Mouse (Mus musculus) hindbrain, embryonic 11.5 days (tissue): ENCODE measurements around the gene Zfp358. TPM values are rescaled to one million over a fixed set of nuclear protein-coding genes. Genes with fewer than 3 reads are reported as not detected.

ENCODE experiments used
- ATAC-seq: fragments of 200-750 bp; cut with Nextera tagmentation; 2 replicates; pipeline ENCODE4 v1.8.0; 2017; ENCODE audit warnings: mild to moderate bottlenecking, moderate TSS enrichment, moderate library complexity; ENCODE audit not compliant: low FRiP score
- DNase-seq: peaks from one replicate; pipeline ENCODE4 v3.0.0-alpha.2; 2015; ENCODE audit warnings: low spot score
- H3K27ac ChIP-seq: fragments of 300-500 bp; sonication (generic); 2 replicates; pipeline ENCODE4 v1.5.1; 2014; ENCODE audit warnings: mild to moderate bottlenecking, low read depth, low read length
- H3K27me3 ChIP-seq: fragments of 300-500 bp; sonication (generic); 2 replicates; pipeline ENCODE4 v1.6.1; 2014; ENCODE audit warnings: mild to moderate bottlenecking, low read length, moderate library complexity, mixed read lengths; ENCODE audit not compliant: control insufficient read depth, insufficient read depth
- H3K36me3 ChIP-seq: fragments of 300-500 bp; sonication (generic); 2 replicates; pipeline ENCODE4 v1.6.1; 2014; ENCODE audit warnings: mild to moderate bottlenecking, low read length, moderate library complexity, mixed read lengths; ENCODE audit not compliant: control insufficient read depth, insufficient read depth
- H3K4me1 ChIP-seq: fragments of 300-500 bp; sonication (generic); replicated peaks from 2 replicates; pipeline ENCODE4 v1.6.1; 2014; ENCODE audit warnings: low read length, mixed read lengths; ENCODE audit not compliant: control insufficient read depth, insufficient read depth
- H3K4me2 ChIP-seq: fragments of 300-500 bp; sonication (generic); replicated peaks from 2 replicates; pipeline ENCODE4 v1.6.1; 2014; ENCODE audit warnings: mild to moderate bottlenecking, low read depth, low read length
- H3K4me3 ChIP-seq: fragments of 300-500 bp; sonication (generic); 2 replicates; pipeline ENCODE4 v1.5.1; 2014; ENCODE audit warnings: low read depth, low read length
- H3K9ac ChIP-seq: fragments of 300-500 bp; sonication (generic); 2 replicates; pipeline ENCODE4 v1.6.1; 2014; ENCODE audit warnings: low read depth, low read length
- H3K9me3 ChIP-seq: fragments of 300-500 bp; sonication (generic); 2 replicates; pipeline ENCODE4 v1.6.1; 2016; ENCODE audit warnings: low read length; ENCODE audit not compliant: control insufficient read depth
- WGBS: fragments of 180-500 bp; shearing (Covaris S2); extraction: QIAGEN DNeasy Blood & Tissue Kit; methylation state at CpG from one replicate; pipeline ENCODE4 v1.1.7; 2014; 5-methylcytosine and 5-hydroxymethylcytosine counted together
- polyA plus RNA-seq: library from polyadenylated mRNA; unstranded; fragments of >200 nt; fragmentation: Nextera tagmentation; extraction: Ambion mirVana; gene quantifications from 2 replicates; pipeline ENCODE4 v1.2.1, GENCODE M21; 2014

The Zfp358 gene
- polyA plus RNA-seq, 1 experiment from 2014 or later = 39.3 TPM

DNA sequence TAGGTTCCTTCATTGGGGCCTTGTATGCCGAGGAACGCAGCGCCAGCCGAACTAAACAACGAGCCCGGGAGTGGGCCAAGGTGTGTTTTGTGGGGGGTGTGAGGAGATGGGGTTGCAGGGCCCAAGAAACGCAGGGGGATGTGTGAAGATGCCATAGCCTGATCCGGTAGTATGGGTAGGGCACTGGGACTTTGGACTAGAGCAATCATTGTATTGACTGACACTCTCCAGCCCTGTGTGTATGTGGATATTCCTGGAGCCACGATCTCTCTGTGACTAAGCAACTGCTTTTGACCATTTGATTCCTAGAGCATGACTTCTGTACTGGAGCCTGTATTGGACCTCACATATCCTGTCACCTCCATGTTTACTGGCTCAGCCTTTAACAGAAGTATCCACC lies 44.0 kb downstream of the Zfp358 start:
- H3K27me3 ChIP-seq = no peaks in the 10 kb centered on the region
- H3K4me1 ChIP-seq = no peaks in the 10 kb centered on the region
- 93% methylated on average over 9 of the region's 9 CpGs for WGBS
- H3K4me3 ChIP-seq = no peak overlapping the region
- no peak for ATAC-seq
- no peak overlapping the region for H3K27ac ChIP-seq
- H3K4me2 ChIP-seq = no peak overlapping the region
- no peaks in the 10 kb centered on the region for H3K9me3 ChIP-seq
- no peaks in the 10 kb centered on the region for H3K36me3 ChIP-seq
- DNase-seq = no peak
- no peak overlapping the region for H3K9ac ChIP-seq

GRCm38 (mm10) chr8:3537666-3538065 lies 44.7 kb downstream of the Zfp358 start:
- Histone ChIP-seq H3K9ac (no peak overlapping the region), H3K27ac (no peak overlapping the region), H3K4me2 (no peak overlapping the region), H3K9me3 (no peaks in the 10 kb centered on the region), H3K27me3 (no peaks in the 10 kb centered on the region), H3K36me3 (no peaks in the 10 kb centered on the region), H3K4me1 (no peaks in the 10 kb centered on the region), H3K4me3 (no peak overlapping the region)
- no peak for DNase-seq
- 95% methylated on average over 26 of the region's 26 CpGs for WGBS
- ATAC-seq = no peak

- ATAC-seq = no peak
- Histone ChIP-seq H3K9me3 (no peaks in the 10 kb centered on the region), H3K4me3 (no peak overlapping the region), H3K27ac (no peak overlapping the region), H3K4me2 (no peak overlapping the region), H3K9ac (no peak overlapping the region), H3K27me3 (no peaks in the 10 kb centered on the region), H3K4me1 (no peaks in the 10 kb centered on the region), H3K36me3 (no peaks in the 10 kb centered on the region)
- WGBS = 83% methylated on average over 7 of the region's 7 CpGs
- DNase-seq = no peak
Measured at GRCm38 (mm10) chr8:3539146-3539545, 46.2 kb downstream of the Zfp358 start.

DNA sequence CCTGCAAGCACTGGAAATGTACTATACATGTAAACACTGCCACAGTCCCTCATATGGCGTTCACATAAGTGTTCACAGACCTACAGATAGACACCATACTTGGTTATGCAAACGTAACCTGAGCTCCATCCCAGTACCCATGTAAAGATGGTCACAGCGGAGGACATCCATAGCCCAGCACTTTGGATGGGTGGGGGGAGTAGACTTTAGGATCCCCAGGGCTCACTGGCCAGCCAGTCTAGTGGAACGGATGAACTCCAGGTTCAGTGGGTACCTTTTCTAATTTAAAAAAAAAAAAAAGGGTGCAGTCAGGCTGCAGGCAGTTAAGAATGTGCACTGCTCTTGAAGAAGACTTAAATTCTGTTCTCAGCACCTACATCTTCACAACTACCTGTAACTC lies 47.1 kb downstream of the Zfp358 start:
- no peaks in the 10 kb centered on the region for H3K9me3 ChIP-seq
- DNase-seq (no peak), ATAC-seq (no peak)
- H3K4me3 ChIP-seq = no peak overlapping the region
- H3K4me1 ChIP-seq = no peaks in the 10 kb centered on the region
- H3K4me2 ChIP-seq = no peak overlapping the region
- H3K27ac ChIP-seq = no peak overlapping the region
- H3K9ac ChIP-seq = no peak overlapping the region
- WGBS = 86% methylated on average over 4 of the region's 4 CpGs
- H3K27me3 ChIP-seq = no peaks in the 10 kb centered on the region
- H3K36me3 ChIP-seq = no peaks in the 10 kb centered on the region

DNA sequence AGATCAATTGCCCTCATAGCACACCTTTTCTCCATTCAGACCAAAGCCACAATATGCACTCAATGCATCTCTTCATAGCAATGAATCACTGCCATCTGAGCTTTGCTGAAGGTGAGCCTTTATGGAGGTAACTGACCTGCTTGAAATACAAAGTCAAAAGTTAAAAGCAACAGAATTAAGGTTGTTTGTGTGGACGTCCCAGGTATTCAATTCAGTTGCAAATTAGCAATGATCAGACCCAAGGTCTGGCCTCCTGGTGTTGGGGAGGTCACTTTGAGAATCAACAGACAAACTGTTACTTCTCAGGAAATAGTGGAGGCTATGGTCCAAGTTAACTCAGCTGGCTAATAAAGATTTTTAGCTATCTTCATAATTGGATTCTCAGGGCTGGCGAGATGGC lies 53.6 kb downstream of the Zfp358 start:
- H3K27me3 ChIP-seq = no peaks in the 10 kb centered on the region
- H3K4me2 ChIP-seq = no peak overlapping the region
- H3K4me1 ChIP-seq = no peaks in the 10 kb centered on the region
- no peak overlapping the region for H3K27ac ChIP-seq
- no peaks in the 10 kb centered on the region for H3K9me3 ChIP-seq
- no peaks in the 10 kb centered on the region for H3K36me3 ChIP-seq
- no peak for ATAC-seq
- no peak for DNase-seq
- no peak overlapping the region for H3K4me3 ChIP-seq
- WGBS = 92% methylated on average over 2 of the region's 2 CpGs
- no peak overlapping the region for H3K9ac ChIP-seq

Other genes with a start within 250 kb of the Zfp358 start
- 41.1 and 49.3 TPM in 2 replicates for gene Insr, start 213.5 kb upstream of the Zfp358 start, polyA plus RNA-seq
- gene A430078G23Rik, start 139.7 kb upstream of the Zfp358 start, polyA plus RNA-seq = not detected in 2 replicates
- gene Arhgef18, start 100.1 kb upstream of the Zfp358 start, polyA plus RNA-seq = 9.2 and 10.9 TPM in 2 replicates
- gene Pex11g, start 25.5 kb upstream of the Zfp358 start, polyA plus RNA-seq = 2.4 and 3.1 TPM in 2 replicates
- gene Tex45, start 22.3 kb upstream of the Zfp358 start, polyA plus RNA-seq = not detected in 2 replicates
- 36.8 and 49.5 TPM in 2 replicates for gene Mcoln1, start 7.3 kb downstream of the Zfp358 start, polyA plus RNA-seq
- gene Pnpla6, start 22.2 kb downstream of the Zfp358 start, polyA plus RNA-seq = 17.4 and 19.9 TPM in 2 replicates
- gene C330021F23Rik, start 74.9 kb downstream of the Zfp358 start, polyA plus RNA-seq = 3.2 and 3.9 TPM in 2 replicates
- 13.3 and 15.3 TPM in 2 replicates for gene Camsap3, start 94.2 kb downstream of the Zfp358 start, polyA plus RNA-seq
- gene Xab2, start 128.2 kb downstream of the Zfp358 start, polyA plus RNA-seq = 47.5 and 58.1 TPM in 2 replicates
- 96.3 and 102 TPM in 2 replicates for gene Pet100, start 128.4 kb downstream of the Zfp358 start, polyA plus RNA-seq
- 0.31 and 0.33 TPM in 2 replicates for gene Pcp2, start 132.4 kb downstream of the Zfp358 start, polyA plus RNA-seq
- 23.6 and 24.9 TPM in 2 replicates for gene Stxbp2, start 137.8 kb downstream of the Zfp358 start, polyA plus RNA-seq
- 0.18 TPM in 1 of 2 replicates, not detected in the other for gene Retn, start 162.6 kb downstream of the Zfp358 start, polyA plus RNA-seq
- 0.19 TPM in 1 of 2 replicates, not detected in the other for gene Mcemp1, start 172.6 kb downstream of the Zfp358 start, polyA plus RNA-seq
- gene Fcor, start 179.2 kb downstream of the Zfp358 start, polyA plus RNA-seq = 7.2 and 8.1 TPM in 2 replicates
- 34.2 and 40.8 TPM in 2 replicates for gene Trappc5, start 183.2 kb downstream of the Zfp358 start, polyA plus RNA-seq
- 0.15 and 0.49 TPM in 2 replicates for gene Fcer2a, start 201.0 kb downstream of the Zfp358 start, polyA plus RNA-seq
- gene Clec4g, start 227.5 kb downstream of the Zfp358 start, polyA plus RNA-seq = 0.39 TPM in 1 of 2 replicates, not detected in the other